Mouse (Mus musculus) erythroblast, embryonic 14.5 days (primary cell): ENCODE data around the gene Arfgef2.

Experiments used
- GATA1 ChIP-seq: IDR thresholded peaks from 2 replicates; pipeline ENCODE4 v1.6.1; 2012; ENCODE audit warnings: low read length, inconsistent platforms, mixed read lengths
- TAL1 ChIP-seq: IDR thresholded peaks from 3 replicates; pipeline ENCODE4 v1.6.1; 2012; ENCODE audit warnings: low read length, inconsistent platforms, mixed read lengths

DNA sequence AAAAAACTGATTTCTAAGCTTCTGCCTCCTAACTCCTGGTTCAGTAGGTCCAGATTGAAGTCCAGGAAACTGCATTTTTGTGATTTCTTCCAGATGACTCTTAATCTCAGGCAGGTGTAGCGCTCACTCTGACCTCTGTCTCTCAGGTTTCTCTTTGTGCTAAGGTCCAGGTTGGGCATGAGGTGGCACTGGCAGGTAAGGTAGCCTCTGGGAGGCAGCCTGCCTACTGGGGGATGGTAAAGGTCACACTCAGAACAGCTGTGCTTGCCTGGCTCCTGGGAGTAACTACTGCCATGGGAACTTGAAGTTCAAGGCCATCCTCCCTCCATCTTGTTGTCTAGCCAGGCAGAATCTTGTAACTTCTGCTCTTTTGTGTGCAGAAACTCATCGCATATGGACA lies 28.7 kb downstream of the Arfgef2 start:
- TF ChIP-seq TAL1 (no peak), GATA1 (no peak)
